Comparison of ENCODE assay signal across 26 mouse cellular contexts in genomic region chr19:29513111-29513766, GRCm38 (mm10). TPM values are rescaled to one million over a fixed set of nuclear protein-coding genes. Genes with fewer than 3 reads are reported as not detected.
DNase-seq lines count a peak whose midpoint lies in the region; ATAC-seq and TF ChIP-seq lines count a peak whose summit lies in the region.
"Had no signal": no experiment of that assay in that cellular context is flagged by ENCODE, and none has a peak within 500 bp of the region (broad histone marks: within the 10 kb centered on the region; RNA-seq: fewer than 3 reads in every experiment).

No protein-coding gene starts in this region.

- no peak for TF ChIP-seq POLR2A in thymus, adult 2 months (IDR thresholded peaks at IDR 0.05; ENCODE audit: control insufficient read depth, extremely low read depth, insufficient read depth, low read length, poor library complexity)

- H3K36me3 ChIP-seq in midbrain, embryonic 11.5 days (ENCODE audit: control insufficient read depth, insufficient read depth, low read length) = no peaks in the 10 kb centered on the region
- no peaks in the 10 kb centered on the region for H3K36me3 ChIP-seq in midbrain, postnatal 0 days (ENCODE audit: insufficient read depth, low read length)
- no peaks in the 10 kb centered on the region for H3K36me3 ChIP-seq in thymus, adult 2 months (ENCODE audit: control insufficient read depth, insufficient read depth, low read length)
- H3K36me3 ChIP-seq: midbrain, embryonic 13.5 days had no signal

- H3K9ac ChIP-seq in midbrain, embryonic 11.5 days (ENCODE audit: low read length) = no peak overlapping the region
- no peak overlapping the region for H3K9ac ChIP-seq in midbrain, postnatal 0 days (replicated peaks; ENCODE audit: low read length, poor library complexity, severe bottlenecking)
- H3K9ac ChIP-seq: heart, embryonic 13.5 days; hindbrain, embryonic 14.5 days; limb, embryonic 15.5 days; midbrain, embryonic 13.5 days had no signal

- H3K27me3 ChIP-seq in midbrain, embryonic 11.5 days (ENCODE audit: control insufficient read depth, insufficient read depth, low read length) = no peaks in the 10 kb centered on the region
- H3K27me3 ChIP-seq in midbrain, postnatal 0 days (ENCODE audit: insufficient read depth, low read length) = no peaks in the 10 kb centered on the region
- no peaks in the 10 kb centered on the region for H3K27me3 ChIP-seq in thymus, adult 2 months (ENCODE audit: control insufficient read depth, insufficient read depth, low read length)
- H3K27me3 ChIP-seq: heart, embryonic 13.5 days; limb, embryonic 15.5 days; midbrain, embryonic 13.5 days had no signal

- DNase-seq in midbrain, embryonic 11.5 days (ENCODE audit: low spot score, missing footprints) = peak; percentile 39
- no peak for DNase-seq in midbrain, postnatal 0 days (ENCODE audit: low spot score)
- DNase-seq in adipocyte (ENCODE audit: low spot score) = peak; percentile 71
- DNase-seq in gonadal fat pad, adult 2 months (ENCODE audit: low read depth) = peak; percentile 75
- DNase-seq in retina, postnatal 7 days (ENCODE audit: low read depth, low spot score) = peak; percentile 50
- DNase-seq in thymus, adult 2 months = no peak
- no peak for DNase-seq in spleen, adult 18-20 months
- DNase-seq: adrenal gland, postnatal 25 days; cerebellum, adult 18-20 months; cerebellum, postnatal 25 days; heart, adult 18-20 months; heart, postnatal 10 days; kidney, adult 9 months; kidney, postnatal 10 days; layer of hippocampus, adult 9-11 months; lung, postnatal 36 days; thymus, adult 18-20 months; thymus, postnatal 4 days had no signal

- no peaks in the 10 kb centered on the region; the same call in 1 of the 2 replicates for H3K9me3 ChIP-seq in midbrain, embryonic 11.5 days (ENCODE audit: control insufficient read depth, low read length)
- 0 out of 2 replicates have a peak, but pooled peaks cover 3% of the 10 kb centered on the region for H3K9me3 ChIP-seq in midbrain, postnatal 0 days (ENCODE audit: low read length)
- H3K9me3 ChIP-seq: heart, embryonic 13.5 days; limb, embryonic 10.5 days; limb, embryonic 15.5 days had no signal

- TF ChIP-seq CTCF in midbrain, postnatal 0 days (IDR thresholded peaks at IDR 0.05) = no peak
- TF ChIP-seq CTCF in thymus, adult 2 months (IDR thresholded peaks at IDR 0.05; ENCODE audit: borderline replicate concordance, control insufficient read depth, extremely low read depth, insufficient read depth, low read length, poor library complexity) = no peak

- no peak overlapping the region for H3K4me2 ChIP-seq in midbrain, embryonic 11.5 days
- no peak overlapping the region for H3K4me2 ChIP-seq in midbrain, postnatal 0 days (ENCODE audit: low read depth, low read length, poor library complexity, severe bottlenecking)
- H3K4me2 ChIP-seq: heart, embryonic 13.5 days; hindbrain, embryonic 14.5 days; limb, embryonic 15.5 days; midbrain, embryonic 13.5 days had no signal

- no peaks in the 10 kb centered on the region for H3K4me1 ChIP-seq in midbrain, embryonic 11.5 days (ENCODE audit: control insufficient read depth, insufficient read depth, low read length)
- H3K4me1 ChIP-seq in midbrain, postnatal 0 days (ENCODE audit: insufficient read depth, low read length) = no peaks in the 10 kb centered on the region
- no peaks in the 10 kb centered on the region for H3K4me1 ChIP-seq in thymus, adult 2 months (replicated peaks; ENCODE audit: control insufficient read depth, insufficient read depth, low read length)
- H3K4me1 ChIP-seq: limb, embryonic 10.5 days; midbrain, embryonic 13.5 days had no signal

- ATAC-seq in midbrain, embryonic 11.5 days (ENCODE audit: low FRiP score) = no peak
- ATAC-seq in midbrain, postnatal 0 days (ENCODE audit: low FRiP score) = no peak
- ATAC-seq: forebrain, embryonic 14.5 days; intestine, postnatal 0 days; midbrain, embryonic 13.5 days had no signal

- no peak overlapping the region for H3K27ac ChIP-seq in midbrain, embryonic 11.5 days (ENCODE audit: low read depth, low read length)
- no peak overlapping the region for H3K27ac ChIP-seq in midbrain, postnatal 0 days (ENCODE audit: low read depth, low read length)
- H3K27ac ChIP-seq in thymus, adult 2 months (ENCODE audit: control insufficient read depth, insufficient read depth, low read length) = no peak overlapping the region
- H3K27ac ChIP-seq: heart, embryonic 13.5 days; hindbrain, embryonic 14.5 days; limb, embryonic 10.5 days; limb, embryonic 15.5 days; midbrain, embryonic 13.5 days; stomach, postnatal 0 days had no signal

- WGBS in midbrain, embryonic 11.5 days = 61% methylated on average over 2 of the region's 2 CpGs
- 55% methylated on average over 2 of the region's 2 CpGs for WGBS in midbrain, postnatal 0 days
- 40% methylated on average over 2 of the region's 2 CpGs for WGBS in thymus, adult 2 months

- H3K4me3 ChIP-seq in midbrain, embryonic 11.5 days (ENCODE audit: low read depth, low read length) = no peak overlapping the region
- no peak overlapping the region for H3K4me3 ChIP-seq in midbrain, postnatal 0 days (ENCODE audit: low read depth, low read length)
- H3K4me3 ChIP-seq in thymus, adult 2 months (ENCODE audit: control insufficient read depth, insufficient read depth, low read length) = no peak overlapping the region
- H3K4me3 ChIP-seq: heart, embryonic 13.5 days; limb, embryonic 10.5 days; limb, embryonic 15.5 days; midbrain, embryonic 13.5 days had no signal

RNA-seq across cellular contexts. Expression of gene Ric1, which starts 8.8 kb away (rescaled TPM):
- polyA plus RNA-seq in midbrain, embryonic 11.5 days (2014; fragmentation: Nextera tagmentation; extraction: Ambion mirVana) = 10.8 and 11.8 TPM in 2 replicates
- 37.4 and 45.9 TPM in 2 replicates for total RNA-seq in midbrain, postnatal 0 days (2014; rRNA removed)
- polyA plus RNA-seq in midbrain, postnatal 0 days (2015; fragmentation: Nextera tagmentation; extraction: Ambion mirVana) = 10.7 and 13.8 TPM in 2 replicates
- polyA plus RNA-seq in gonadal fat pad, adult 2 months (2012; rRNA removed) = 16.9 and 17.6 TPM in 2 replicates
- 19.4 and 21.1 TPM in 2 replicates for polyA plus RNA-seq in thymus, adult 2 months (2012; rRNA removed)

Comparison
In these comparisons a context has a peak if more than half of its experiments do, and no peak if none do; other contexts are left out.
1. DNase-seq: peak in midbrain, embryonic 11.5 days (single experiment), adipocyte (single experiment), gonadal fat pad, adult 2 months (single experiment) and retina, postnatal 7 days (single experiment); none in midbrain, postnatal 0 days (single experiment), thymus, adult 2 months (single experiment) and spleen, adult 18-20 months (0 of 2).